Mouse (Mus musculus) midbrain, embryonic 12.5 days (tissue): ENCODE results near the gene Faap20. TPM values are rescaled to one million over a fixed set of nuclear protein-coding genes. Genes with fewer than 3 reads are reported as not detected.
"Not testable (repeated sequence)": the region's sequence is repeated elsewhere in the genome, so short reads cannot be mapped to it uniquely, and the experiment has no call there.

Experiments used
- ATAC-seq: fragments of 200-750 bp; cut with Nextera tagmentation; 2 replicates; pipeline ENCODE4 v1.8.0; 2017; ENCODE audit warnings: low read depth, moderate TSS enrichment, moderate library complexity; ENCODE audit not compliant: low FRiP score
- H3K27ac ChIP-seq: fragments of 300-500 bp; sonication (generic); replicated peaks from 2 replicates; pipeline ENCODE4 v1.5.1; 2016; ENCODE audit warnings: mild to moderate bottlenecking
- H3K27me3 ChIP-seq: fragments of 300-500 bp; sonication (generic); 2 replicates; pipeline ENCODE4 v1.6.1; 2016; ENCODE audit warnings: mild to moderate bottlenecking
- H3K36me3 ChIP-seq: fragments of 300-500 bp; sonication (generic); 2 replicates; pipeline ENCODE4 v1.6.1; 2016
- H3K4me1 ChIP-seq: fragments of 300-500 bp; sonication (generic); 2 replicates; pipeline ENCODE4 v1.6.1; 2016
- H3K4me2 ChIP-seq: fragments of 300-500 bp; sonication (generic); replicated peaks from 2 replicates; pipeline ENCODE4 v1.6.1; 2016; ENCODE audit warnings: mild to moderate bottlenecking, moderate library complexity
- H3K4me3 ChIP-seq: fragments of 300-500 bp; sonication (generic); 2 replicates; pipeline ENCODE4 v1.5.1; 2016; ENCODE audit warnings: mild to moderate bottlenecking
- H3K9ac ChIP-seq: fragments of 300-500 bp; sonication (generic); replicated peaks from 2 replicates; pipeline ENCODE4 v1.6.1; 2016; ENCODE audit warnings: mild to moderate bottlenecking, moderate library complexity
- H3K9me3 ChIP-seq: fragments of 300-500 bp; sonication (generic); 2 replicates; pipeline ENCODE4 v1.6.1; 2016; ENCODE audit warnings: mild to moderate bottlenecking
- WGBS: fragments of 180-500 bp; shearing (Covaris S2); methylation state at CpG from one replicate; pipeline ENCODE4 v1.1.7; 2016; 5-methylcytosine and 5-hydroxymethylcytosine counted together
- polyA plus RNA-seq: library from polyadenylated mRNA; unstranded; fragments of >200 nt; fragmentation: Nextera tagmentation; extraction: Ambion mirVana; gene quantifications from 2 replicates; pipeline ENCODE4 v1.2.1, GENCODE M21; 2016

Faap20 gene
- polyA plus RNA-seq, 1 experiment from 2014 or later = 102 TPM

DNA sequence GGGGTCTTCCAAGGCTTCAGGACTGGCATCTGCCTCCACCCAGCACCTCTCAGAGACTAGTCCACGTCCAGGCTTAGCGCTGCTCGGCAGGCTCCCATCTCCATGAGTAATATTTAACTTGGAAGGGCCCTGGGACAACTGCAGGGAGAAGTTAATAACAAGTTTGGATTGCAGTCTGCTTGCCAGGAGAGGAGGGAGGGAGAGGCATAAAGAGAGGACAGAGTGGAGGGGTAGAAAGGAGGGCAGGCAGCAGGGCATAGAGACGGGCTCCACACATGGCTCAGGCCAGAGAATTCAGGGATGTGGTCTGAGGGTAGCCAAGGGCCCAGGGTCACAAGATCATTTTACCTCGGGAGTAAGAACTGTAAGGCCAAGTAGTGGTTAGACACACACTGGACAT, 11.3 kb upstream of the Faap20 start:
- no peaks in the 10 kb centered on the region for H3K9me3 ChIP-seq
- H3K9ac ChIP-seq = no peak overlapping the region
- no peak overlapping the region for H3K27ac ChIP-seq
- H3K27me3 ChIP-seq = peaks cover 4% of the 10 kb centered on the region; the same call in 1 of the 2 replicates
- no peak overlapping the region for H3K4me3 ChIP-seq
- no peaks in the 10 kb centered on the region for H3K36me3 ChIP-seq
- no peak overlapping the region for H3K4me2 ChIP-seq
- ATAC-seq = no peak
- H3K4me1 ChIP-seq = peaks cover 36% of the 10 kb centered on the region
- 83% methylated on average over 5 of the region's 5 CpGs for WGBS

- 62% methylated on average over 6 of the region's 6 CpGs for WGBS
- H3K9ac ChIP-seq = no peak overlapping the region
- H3K27me3 ChIP-seq = peaks cover 4% of the 10 kb centered on the region; the same call in 1 of the 2 replicates
- H3K27ac ChIP-seq = no peak overlapping the region
- H3K36me3 ChIP-seq = no peaks in the 10 kb centered on the region
- H3K9me3 ChIP-seq = no peaks in the 10 kb centered on the region
- no peak for ATAC-seq
- H3K4me3 ChIP-seq = no peak overlapping the region
- H3K4me2 ChIP-seq = no peak overlapping the region
- H3K4me1 ChIP-seq = peaks cover 24% of the 10 kb centered on the region
Measured at GRCm38 (mm10) chr4:155239494-155239893, 10.1 kb upstream of the Faap20 start.

DNA sequence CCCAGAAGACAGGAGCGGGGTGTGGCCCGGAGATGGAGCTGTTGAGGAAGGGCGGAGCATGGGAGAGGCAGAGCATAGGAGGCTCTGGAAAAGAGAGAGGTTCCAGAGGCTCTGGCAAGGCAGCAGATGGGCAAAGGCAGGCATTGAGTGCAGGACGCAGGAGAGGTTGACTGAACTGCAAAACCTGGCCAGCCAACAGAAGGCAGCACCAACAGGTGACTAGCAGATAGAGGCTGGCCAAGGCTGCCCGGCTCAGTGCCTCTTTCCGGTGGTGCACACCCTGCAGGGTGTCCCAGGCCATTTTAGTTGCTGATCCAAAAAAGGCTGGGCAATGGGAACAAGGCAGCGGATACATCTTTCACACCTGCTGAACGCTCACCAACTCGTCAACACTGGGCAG, 7.8 kb upstream of the Faap20 start:
- Histone ChIP-seq H3K4me3 (no peak overlapping the region), H3K4me1 (peaks cover under 1% of the 10 kb centered on the region; the same call in 1 of the 2 replicates), H3K9ac (no peak overlapping the region), H3K27ac (no peak overlapping the region), H3K9me3 (no peaks in the 10 kb centered on the region), H3K36me3 (no peaks in the 10 kb centered on the region), H3K27me3 (peaks cover 4% of the 10 kb centered on the region; the same call in 1 of the 2 replicates), H3K4me2 (no peak overlapping the region)
- WGBS = 81% methylated on average over 9 of the region's 9 CpGs
- ATAC-seq = no peak

GRCm38 (mm10) chr4:155242292-155242691, 7.3 kb upstream of the Faap20 start:
- no peak overlapping the region for H3K4me3 ChIP-seq
- H3K27me3 ChIP-seq = peaks cover 4% of the 10 kb centered on the region; the same call in 1 of the 2 replicates
- WGBS = 91% methylated on average over 5 of the region's 5 CpGs
- H3K27ac ChIP-seq = no peak overlapping the region
- H3K9me3 ChIP-seq = no peaks in the 10 kb centered on the region
- H3K9ac ChIP-seq = no peak overlapping the region
- H3K4me2 ChIP-seq = no peak overlapping the region
- no peak for ATAC-seq
- H3K36me3 ChIP-seq = no peaks in the 10 kb centered on the region
- H3K4me1 ChIP-seq = no peaks in the 10 kb centered on the region

GRCm38 (mm10) chr4:155243233-155243632, 6.4 kb upstream of the Faap20 start:
- H3K27me3 ChIP-seq = peaks cover 4% of the 10 kb centered on the region; the same call in 1 of the 2 replicates
- H3K4me2 ChIP-seq = no peak overlapping the region
- no peak for ATAC-seq
- H3K9ac ChIP-seq = no peak overlapping the region
- no peak overlapping the region for H3K27ac ChIP-seq
- no peaks in the 10 kb centered on the region for H3K4me1 ChIP-seq
- H3K9me3 ChIP-seq = no peaks in the 10 kb centered on the region
- no peaks in the 10 kb centered on the region for H3K36me3 ChIP-seq
- WGBS = 86% methylated on average over 12 of the region's 12 CpGs
- no peak overlapping the region for H3K4me3 ChIP-seq

DNA sequence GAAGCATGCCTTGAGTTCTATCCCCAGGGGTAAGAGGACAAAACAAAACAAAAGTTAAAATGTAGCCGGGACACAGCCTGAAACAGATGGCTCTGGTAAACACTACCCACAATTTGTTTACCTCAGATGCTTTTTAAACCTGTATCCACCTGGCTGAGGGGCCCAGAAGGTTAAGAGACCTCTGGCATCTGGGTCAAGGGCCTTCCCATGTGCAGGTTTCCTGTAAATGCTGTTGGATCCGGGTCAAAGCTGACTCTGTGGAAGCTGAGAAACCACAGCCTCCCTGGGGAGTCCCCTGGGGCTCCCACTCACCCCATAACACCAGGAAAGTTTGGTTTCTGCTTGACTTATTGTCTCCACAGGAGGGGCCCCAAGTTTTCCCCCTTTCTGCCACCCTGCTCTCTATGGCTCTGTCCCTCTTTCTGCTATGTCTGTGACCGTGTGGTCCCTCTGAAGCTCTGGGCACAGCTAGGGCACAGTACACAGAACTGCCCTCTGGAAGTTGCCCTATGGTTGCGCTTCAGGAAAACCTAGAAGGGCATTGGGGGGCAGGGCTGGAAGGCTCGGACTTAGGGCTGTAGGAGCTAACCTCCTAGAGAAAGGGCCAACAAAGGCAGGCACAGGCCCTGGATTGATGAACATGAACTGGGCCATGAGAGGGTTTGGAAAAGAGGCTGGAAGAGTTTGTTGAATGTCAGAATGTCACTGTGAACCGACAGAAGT, 3.7 kb upstream of the Faap20 start:
- H3K4me2 ChIP-seq = no peak overlapping the region
- H3K27ac ChIP-seq = no peak overlapping the region
- no peaks in the 10 kb centered on the region; the same call in 1 of the 2 replicates for H3K27me3 ChIP-seq
- ATAC-seq = no peak
- H3K36me3 ChIP-seq = no peaks in the 10 kb centered on the region
- no peak overlapping the region for H3K9ac ChIP-seq
- H3K9me3 ChIP-seq = no peaks in the 10 kb centered on the region
- WGBS = 73% methylated on average over 6 of the region's 6 CpGs
- no peak overlapping the region for H3K4me3 ChIP-seq
- peaks cover 9% of the 10 kb centered on the region for H3K4me1 ChIP-seq

DNA sequence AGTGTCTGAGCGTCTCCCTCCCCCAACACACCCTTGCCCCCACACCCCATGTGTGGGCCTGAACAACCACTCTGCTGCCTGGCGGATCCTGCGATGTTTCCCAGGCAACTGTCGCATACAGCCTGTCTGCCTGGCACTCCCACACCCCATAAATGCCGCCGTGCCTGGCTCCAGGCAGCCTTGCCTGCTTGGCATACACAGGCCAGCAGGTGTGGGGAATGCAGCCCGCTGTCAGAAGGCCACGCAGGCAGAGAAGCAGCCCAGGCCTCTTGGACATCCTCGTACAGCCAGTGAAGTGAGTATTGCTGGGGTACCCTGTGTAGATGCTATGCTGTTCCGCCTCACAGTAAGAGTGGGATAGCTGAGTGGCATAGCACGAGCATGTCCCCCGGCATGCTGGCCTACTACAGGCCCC, 2.9 kb upstream of the Faap20 start:
- no peak overlapping the region for H3K4me2 ChIP-seq
- no peak for ATAC-seq
- H3K4me3 ChIP-seq = no peak overlapping the region
- H3K27ac ChIP-seq = no peak overlapping the region
- no peak overlapping the region for H3K9ac ChIP-seq
- no peaks in the 10 kb centered on the region for H3K9me3 ChIP-seq
- 85% methylated on average over 12 of the region's 12 CpGs for WGBS
- H3K36me3 ChIP-seq = no peaks in the 10 kb centered on the region
- peaks cover 17% of the 10 kb centered on the region for H3K4me1 ChIP-seq
- no peaks in the 10 kb centered on the region; the same call in 1 of the 2 replicates for H3K27me3 ChIP-seq

DNA sequence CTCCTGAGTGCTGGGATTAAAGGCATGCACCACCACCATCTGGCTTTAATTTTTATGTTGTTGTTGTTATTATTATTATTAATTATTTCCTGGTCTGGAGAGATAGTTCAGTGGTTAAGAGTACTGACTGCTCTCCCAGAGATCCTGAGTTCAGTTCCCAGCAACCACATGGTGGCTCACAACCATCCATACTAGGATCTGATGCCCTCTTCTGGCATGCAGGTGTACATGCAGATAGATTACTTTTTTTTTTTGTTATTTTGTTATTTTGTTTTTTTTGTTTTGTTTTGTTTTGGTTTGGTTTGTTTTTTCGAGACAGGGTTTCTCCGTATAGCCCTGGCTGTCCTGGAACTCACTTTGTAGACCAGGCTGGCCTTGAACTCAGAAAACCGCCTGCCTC, 1.5 kb upstream of the Faap20 start:
- not testable (repeated sequence) for H3K9ac ChIP-seq, H3K9me3 ChIP-seq, H3K4me2 ChIP-seq, H3K27me3 ChIP-seq, ATAC-seq, H3K4me3 ChIP-seq, H3K36me3 ChIP-seq, H3K27ac ChIP-seq
- 89% methylated on average over 3 of the region's 3 CpGs for WGBS
- peaks cover 26% of the 10 kb centered on the region for H3K4me1 ChIP-seq

DNA sequence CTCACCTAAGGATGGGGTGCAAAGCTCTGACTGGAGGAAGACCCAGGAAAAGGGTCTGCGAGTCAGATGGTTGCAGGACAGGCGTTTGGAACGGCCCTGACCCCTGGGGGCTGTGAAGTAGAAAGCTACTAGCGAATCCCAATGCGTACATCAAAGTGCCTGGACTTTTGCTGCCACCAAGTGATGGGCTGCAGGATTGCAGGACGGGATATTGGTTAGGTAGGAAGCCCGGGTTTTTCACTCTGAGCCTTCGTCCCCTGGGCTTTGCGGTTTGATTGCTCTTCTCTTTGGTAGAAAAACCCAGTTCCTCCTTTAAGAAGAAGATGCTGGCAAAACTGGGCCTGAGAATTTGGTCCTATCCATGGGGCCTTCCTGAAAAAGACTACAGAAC, 350 bp upstream of the Faap20 start:
- Histone ChIP-seq H3K27ac (peak overlapping the region; percentile 97), H3K36me3 (peaks cover 11% of the 10 kb centered on the region; the same call in 1 of the 2 replicates), H3K9me3 (no peaks in the 10 kb centered on the region), H3K27me3 (no peaks in the 10 kb centered on the region), H3K4me3 (peak overlapping the region; percentile 71), H3K4me2 (peak overlapping the region; percentile 95), H3K9ac (peak overlapping the region; percentile 89), H3K4me1 (peaks cover 29% of the 10 kb centered on the region)
- ATAC-seq = peak; percentile 66
- WGBS = under 1% methylated on average over 9 of the region's 9 CpGs

DNA sequence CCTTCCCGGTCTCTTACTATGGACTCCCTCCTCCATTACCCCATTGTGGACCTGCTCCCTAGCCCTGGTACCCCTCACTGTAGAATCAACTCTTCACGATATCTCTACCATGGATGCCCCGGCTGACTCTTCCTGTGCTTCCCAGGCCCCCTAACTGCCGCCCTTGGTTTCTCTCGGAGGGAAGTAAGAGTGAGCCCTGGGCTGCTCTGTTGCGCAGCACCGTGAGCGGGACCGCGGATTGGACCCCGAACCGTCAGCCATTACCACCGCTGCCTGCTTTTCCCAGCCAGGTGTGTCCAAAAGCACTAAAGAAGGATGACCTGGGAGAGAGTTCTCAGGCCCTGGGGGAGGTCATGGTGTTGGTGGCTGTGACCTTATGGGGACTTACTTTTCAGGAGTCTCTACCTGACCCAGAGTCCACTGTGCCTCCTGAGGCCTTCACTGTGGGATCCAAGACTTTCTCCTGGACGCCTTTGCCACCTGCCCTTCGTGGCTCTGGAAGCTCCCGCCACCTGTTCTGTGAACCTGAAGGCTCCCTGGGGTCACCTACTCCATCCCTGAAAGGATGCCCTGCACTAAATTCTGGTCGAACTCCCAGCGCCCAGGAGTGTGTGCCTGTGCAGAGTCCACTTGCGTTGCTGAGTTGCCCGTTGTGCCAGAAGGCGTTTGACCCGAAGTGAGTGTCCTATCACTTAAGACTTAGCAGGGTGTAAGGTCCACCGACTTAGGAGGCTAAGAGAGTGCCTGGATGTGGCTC, 937 bp downstream of the Faap20 start:
- 7% methylated on average over 23 of the region's 23 CpGs for WGBS

DNA sequence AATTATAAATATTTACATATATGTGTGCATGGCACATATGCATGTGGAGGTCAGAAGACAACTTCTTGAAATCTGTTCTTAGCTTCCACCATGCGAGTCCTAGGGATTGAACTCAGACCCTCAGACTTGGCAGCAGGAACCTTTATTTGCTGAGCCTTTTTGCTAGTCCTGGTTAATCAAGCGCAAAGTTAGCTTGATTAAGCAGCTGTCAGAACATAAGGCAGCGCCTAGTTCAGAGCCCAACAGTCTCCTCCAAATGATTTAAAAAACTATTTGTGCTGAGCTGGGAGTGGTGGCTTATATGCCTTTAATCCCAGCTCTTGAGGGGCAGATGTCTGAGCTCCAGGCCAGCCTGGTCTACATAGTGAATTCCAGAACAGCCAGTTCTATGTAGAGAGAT, 1.5 kb downstream of the Faap20 start:
- Histone ChIP-seq H3K9ac (no peak overlapping the region), H3K4me1 (peaks cover 29% of the 10 kb centered on the region), H3K9me3 (no peaks in the 10 kb centered on the region), H3K36me3 (peaks cover 17% of the 10 kb centered on the region), H3K27me3 (no peaks in the 10 kb centered on the region), H3K27ac (no peak overlapping the region; the same call in 1 of the 2 replicates), H3K4me2 (peak overlapping the region; percentile 95), H3K4me3 (peak overlapping the region; percentile 71)
- 61% methylated on average over 3 of the region's 3 CpGs for WGBS
- no peak for ATAC-seq

More for the DNA sequence above, 937 bp downstream of the Faap20 start:
- peak overlapping the region; percentile 95 for H3K4me2 ChIP-seq
- peak overlapping the region; percentile 71 for H3K4me3 ChIP-seq
- no peaks in the 10 kb centered on the region for H3K27me3 ChIP-seq
- no peak; the same call in 1 of the 2 replicates for ATAC-seq
- H3K36me3 ChIP-seq = peaks cover 11% of the 10 kb centered on the region; the same call in 1 of the 2 replicates
- H3K27ac ChIP-seq = peak overlapping the region; percentile 97
- H3K4me1 ChIP-seq = peaks cover 29% of the 10 kb centered on the region
- H3K9ac ChIP-seq = peak overlapping the region; percentile 89
- no peaks in the 10 kb centered on the region for H3K9me3 ChIP-seq

DNA sequence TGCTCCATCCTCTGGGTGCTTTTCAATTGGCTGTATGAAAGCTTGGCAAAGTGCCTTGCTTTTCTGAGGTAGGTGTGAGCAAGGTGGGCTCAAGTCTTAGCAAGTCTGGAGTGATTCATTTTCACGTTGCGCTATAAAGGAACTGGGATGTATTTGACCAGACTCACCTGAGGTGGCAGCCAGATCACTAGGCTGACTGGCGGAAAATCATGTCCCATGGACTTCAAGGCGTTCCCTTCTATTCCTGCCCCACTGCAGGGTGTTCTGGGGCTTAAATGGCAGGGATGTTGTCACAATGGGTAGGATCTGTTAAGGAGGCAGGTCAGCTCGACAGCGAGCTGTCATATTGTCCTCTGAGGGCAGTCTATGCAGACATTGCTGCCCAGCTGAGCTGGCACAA, 2.7 kb downstream of the Faap20 start:
- Histone ChIP-seq H3K36me3 (peaks cover 25% of the 10 kb centered on the region), H3K27me3 (no peaks in the 10 kb centered on the region), H3K9ac (no peak overlapping the region; the same call in 1 of the 2 replicates), H3K27ac (no peak overlapping the region), H3K4me1 (peaks cover 29% of the 10 kb centered on the region), H3K9me3 (no peaks in the 10 kb centered on the region), H3K4me2 (no peak overlapping the region), H3K4me3 (no peak overlapping the region)
- no peak for ATAC-seq
- WGBS = 78% methylated on average over 6 of the region's 6 CpGs
